ENCODE assay signal across 20 mouse cellular contexts in the genomic region with DNA sequence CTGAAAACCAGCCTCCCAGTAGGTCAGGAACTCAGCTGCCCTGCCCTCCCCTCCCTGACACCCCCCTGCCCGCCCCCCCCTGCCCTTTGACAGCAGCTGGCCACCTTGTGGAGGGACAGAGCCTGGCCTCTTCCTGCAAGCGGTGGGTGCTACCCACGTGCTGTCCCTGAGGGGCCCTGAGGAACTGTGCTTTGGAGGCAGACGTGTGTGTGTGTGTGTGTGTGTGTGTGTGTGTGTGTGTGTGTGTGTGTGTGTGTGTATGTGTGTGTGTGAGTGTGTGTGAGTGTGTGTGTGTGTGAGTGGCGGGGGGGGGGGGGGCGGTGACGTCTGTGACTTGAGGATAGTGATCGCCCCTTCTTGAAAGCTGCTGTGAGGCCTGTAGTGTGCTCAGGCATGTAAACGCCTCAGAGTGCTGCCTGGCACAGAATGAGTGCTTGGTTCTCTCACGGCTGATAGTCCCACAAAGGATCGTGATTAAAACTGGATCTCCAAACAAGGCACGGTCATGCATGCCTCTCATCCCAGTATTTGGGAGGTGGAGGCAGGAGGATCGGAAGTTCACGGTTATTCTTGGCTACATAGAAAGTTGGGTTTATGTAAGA. TPM values are rescaled to one million over a fixed set of nuclear protein-coding genes. Genes with fewer than 3 reads are reported as not detected.
A peak's percentile ranks its signal among the peaks of the same experiment; 100 is the strongest.
DNase-seq lines count a peak whose midpoint lies in the region; ATAC-seq and TF ChIP-seq lines count a peak whose summit lies in the region.
"Had no signal": no experiment of that assay in that cellular context is flagged by ENCODE, and none has a peak within 500 bp of the region (broad histone marks: within the 10 kb centered on the region; RNA-seq: fewer than 3 reads in every experiment).

No protein-coding gene starts in this region.

- WGBS in forebrain, embryonic 13.5 days, result 75% methylated on average over 7 of the region's 14 CpGs
- 82% methylated on average over 11 of the region's 14 CpGs for WGBS in forebrain, embryonic 10.5 days
- WGBS in forebrain, postnatal 0 days, result 59% methylated on average over 11 of the region's 14 CpGs
- 45% methylated on average over 11 of the region's 14 CpGs for WGBS in hindbrain, postnatal 0 days
- 65% methylated on average over 8 of the region's 14 CpGs for WGBS in neural tube, embryonic 14.5 days

- no peak overlapping the region for H3K4me3 ChIP-seq in forebrain, embryonic 13.5 days
- no peak overlapping the region for H3K4me3 ChIP-seq in forebrain, embryonic 10.5 days
- no peak overlapping the region for H3K4me3 ChIP-seq in forebrain, postnatal 0 days (ENCODE audit: low read depth, low read length)
- no peak overlapping the region for H3K4me3 ChIP-seq in hindbrain, postnatal 0 days (ENCODE audit: low read length)
- no peak overlapping the region for H3K4me3 ChIP-seq in neural tube, embryonic 14.5 days (ENCODE audit: low read depth, low read length)
- H3K4me3 ChIP-seq: embryonic facial prominence, embryonic 13.5 days; heart, embryonic 13.5 days; left cerebral cortex, adult 2 months; limb, embryonic 13.5 days had no signal

- no peaks in the 10 kb centered on the region for H3K9me3 ChIP-seq in forebrain, embryonic 13.5 days (replicated peaks)
- no peaks in the 10 kb centered on the region for H3K9me3 ChIP-seq in forebrain, embryonic 10.5 days
- no peaks in the 10 kb centered on the region for H3K9me3 ChIP-seq in forebrain, postnatal 0 days (ENCODE audit: low read length)
- H3K9me3 ChIP-seq in hindbrain, postnatal 0 days (ENCODE audit: low read length), result no peaks in the 10 kb centered on the region
- no peaks in the 10 kb centered on the region for H3K9me3 ChIP-seq in neural tube, embryonic 14.5 days (ENCODE audit: control insufficient read depth, low read length)
- H3K9me3 ChIP-seq: embryonic facial prominence, embryonic 13.5 days; heart, embryonic 13.5 days; limb, embryonic 13.5 days had no signal

- peak overlapping the region; percentile 59 for H3K27ac ChIP-seq in forebrain, embryonic 13.5 days
- no peak overlapping the region for H3K27ac ChIP-seq in forebrain, embryonic 10.5 days
- peak overlapping the region; percentile 78; the same call in 1 of the 2 replicates for H3K27ac ChIP-seq in forebrain, postnatal 0 days (ENCODE audit: low read depth, low read length)
- H3K27ac ChIP-seq in hindbrain, postnatal 0 days, result peak overlapping the region; percentile 78
- H3K27ac ChIP-seq in neural tube, embryonic 14.5 days (ENCODE audit: low read depth, low read length), result peak overlapping the region; percentile 84
- H3K27ac ChIP-seq: embryonic facial prominence, embryonic 13.5 days; heart, embryonic 13.5 days; kidney, postnatal 0 days; left cerebral cortex, adult 2 months; limb, embryonic 13.5 days; liver, embryonic 14.5 days had no signal

- ATAC-seq in forebrain, embryonic 13.5 days, result no peak
- peak; percentile 72 for ATAC-seq in forebrain, postnatal 0 days
- peak; percentile 72 for ATAC-seq in hindbrain, postnatal 0 days
- peak; percentile 68 for ATAC-seq in neural tube, embryonic 14.5 days (ENCODE audit: low read depth)
- no peak for ATAC-seq in frontal cortex, adult (ENCODE audit: low TSS enrichment)

- no peak for TF ChIP-seq CTCF in forebrain, postnatal 0 days (IDR thresholded peaks at IDR 0.05; ENCODE audit: low read depth)
- TF ChIP-seq CTCF in hindbrain, postnatal 0 days (IDR thresholded peaks at IDR 0.05; ENCODE audit: low read depth), result peak; percentile 14; the same call in 1 of the 2 replicates

- H3K9ac ChIP-seq in forebrain, embryonic 13.5 days, result no peak overlapping the region
- no peak overlapping the region for H3K9ac ChIP-seq in forebrain, postnatal 0 days
- H3K9ac ChIP-seq in hindbrain, postnatal 0 days (replicated peaks; ENCODE audit: low read length), result no peak overlapping the region
- H3K9ac ChIP-seq in neural tube, embryonic 14.5 days (replicated peaks; ENCODE audit: low read depth, low read length), result no peak overlapping the region
- H3K9ac ChIP-seq: embryonic facial prominence, embryonic 13.5 days; heart, embryonic 13.5 days; limb, embryonic 13.5 days; liver, embryonic 14.5 days had no signal

- no peaks in the 10 kb centered on the region for H3K4me1 ChIP-seq in forebrain, embryonic 13.5 days
- H3K4me1 ChIP-seq in forebrain, embryonic 10.5 days, result no peaks in the 10 kb centered on the region; the same call in 1 of the 2 replicates
- H3K4me1 ChIP-seq in forebrain, postnatal 0 days (ENCODE audit: insufficient read depth), result no peaks in the 10 kb centered on the region; the same call in 1 of the 2 replicates
- no peaks in the 10 kb centered on the region for H3K4me1 ChIP-seq in hindbrain, postnatal 0 days (ENCODE audit: insufficient read depth, low read length)
- peaks cover 4% of the 10 kb centered on the region; the same call in 1 of the 2 replicates for H3K4me1 ChIP-seq in neural tube, embryonic 14.5 days (ENCODE audit: control insufficient read depth, insufficient read depth, low read length)
- H3K4me1 ChIP-seq: embryonic facial prominence, embryonic 13.5 days; heart, embryonic 13.5 days; limb, embryonic 13.5 days had no signal

- H3K4me2 ChIP-seq in forebrain, embryonic 13.5 days, result no peak overlapping the region
- H3K4me2 ChIP-seq in forebrain, postnatal 0 days (ENCODE audit: low read depth), result no peak overlapping the region
- no peak overlapping the region for H3K4me2 ChIP-seq in hindbrain, postnatal 0 days (ENCODE audit: low read depth, low read length)
- H3K4me2 ChIP-seq in neural tube, embryonic 14.5 days (ENCODE audit: low read depth, low read length), result no peak overlapping the region; the same call in 1 of the 2 replicates
- H3K4me2 ChIP-seq: embryonic facial prominence, embryonic 13.5 days; heart, embryonic 13.5 days; limb, embryonic 13.5 days had no signal

- no peak for DNase-seq in forebrain, embryonic 10.5 days (ENCODE audit: extremely low spot score, low spot score)
- DNase-seq in forebrain, postnatal 0 days, result no peak
- DNase-seq in hindbrain, postnatal 0 days (ENCODE audit: low spot score), result peak; percentile 28
- DNase-seq in testis, postnatal 10 days (ENCODE audit: low spot score), result no peak
- no peak for DNase-seq in thymus, postnatal 10 days (ENCODE audit: low spot score in 2 of 2)
- DNase-seq: adrenal gland, adult 2 months; cerebellum, adult 2 months; heart, postnatal 36 days; kidney, adult 11 months; thymus, postnatal 25 days had no signal

- no peaks in the 10 kb centered on the region for H3K36me3 ChIP-seq in forebrain, embryonic 13.5 days (ENCODE audit: poor library complexity, severe bottlenecking)
- H3K36me3 ChIP-seq in forebrain, embryonic 10.5 days (replicated peaks), result no peaks in the 10 kb centered on the region
- no peaks in the 10 kb centered on the region for H3K36me3 ChIP-seq in forebrain, postnatal 0 days (ENCODE audit: insufficient read depth)
- H3K36me3 ChIP-seq in hindbrain, postnatal 0 days (ENCODE audit: insufficient read depth, low read length), result no peaks in the 10 kb centered on the region
- H3K36me3 ChIP-seq in neural tube, embryonic 14.5 days (ENCODE audit: control insufficient read depth, insufficient read depth, low read length), result no peaks in the 10 kb centered on the region
- H3K36me3 ChIP-seq: embryonic facial prominence, embryonic 13.5 days; heart, embryonic 13.5 days; limb, embryonic 13.5 days had no signal

- H3K27me3 ChIP-seq in forebrain, embryonic 13.5 days, result no peaks in the 10 kb centered on the region
- H3K27me3 ChIP-seq in forebrain, embryonic 10.5 days (ENCODE audit: poor library complexity, severe bottlenecking), result no peaks in the 10 kb centered on the region
- no peaks in the 10 kb centered on the region for H3K27me3 ChIP-seq in forebrain, postnatal 0 days (ENCODE audit: insufficient read depth, low read length)
- no peaks in the 10 kb centered on the region for H3K27me3 ChIP-seq in hindbrain, postnatal 0 days (ENCODE audit: insufficient read depth, low read length)
- H3K27me3 ChIP-seq in neural tube, embryonic 14.5 days (ENCODE audit: control insufficient read depth, insufficient read depth, low read length), result no peaks in the 10 kb centered on the region
- H3K27me3 ChIP-seq: embryonic facial prominence, embryonic 13.5 days; limb, embryonic 13.5 days had no signal

RNA-seq across cellular contexts. Expression of a gene that starts 10.5 kb away (rescaled TPM):
- 176 and 192 TPM in 2 replicates for polyA plus RNA-seq in forebrain, embryonic 13.5 days (2015; fragmentation: Nextera tagmentation; extraction: Ambion mirVana)
- polyA plus RNA-seq in forebrain, embryonic 10.5 days (2016; fragmentation: Nextera tagmentation; extraction: Ambion mirVana), result 279 and 281 TPM in 2 replicates
- total RNA-seq in forebrain, postnatal 0 days (2014; rRNA removed), result 160 and 184 TPM in 2 replicates
- polyA plus RNA-seq in forebrain, postnatal 0 days (2015; fragmentation: Nextera tagmentation; extraction: Ambion mirVana), result 181 and 212 TPM in 2 replicates
- 232 and 241 TPM in 2 replicates for total RNA-seq in hindbrain, postnatal 0 days (2014; rRNA removed)
- polyA plus RNA-seq in hindbrain, postnatal 0 days (2015; fragmentation: Nextera tagmentation; extraction: Ambion mirVana), result 216 and 218 TPM in 2 replicates
- polyA plus RNA-seq in neural tube, embryonic 14.5 days (2014; fragmentation: Nextera tagmentation; extraction: Ambion mirVana), result 190 and 208 TPM in 2 replicates

RNA-seq across cellular contexts. Expression of a gene that starts 32.1 kb away (rescaled TPM):
- polyA plus RNA-seq in forebrain, embryonic 13.5 days (2015; fragmentation: Nextera tagmentation; extraction: Ambion mirVana), result 62.4 and 64.2 TPM in 2 replicates
- polyA plus RNA-seq in forebrain, embryonic 10.5 days (2016; fragmentation: Nextera tagmentation; extraction: Ambion mirVana), result 24.6 and 26.7 TPM in 2 replicates
- total RNA-seq in forebrain, postnatal 0 days (2014; rRNA removed), result 224 and 230 TPM in 2 replicates
- polyA plus RNA-seq in forebrain, postnatal 0 days (2015; fragmentation: Nextera tagmentation; extraction: Ambion mirVana), result 152 TPM in 2 replicates
- 288 and 303 TPM in 2 replicates for total RNA-seq in hindbrain, postnatal 0 days (2014; rRNA removed)
- 143 and 144 TPM in 2 replicates for polyA plus RNA-seq in hindbrain, postnatal 0 days (2015; fragmentation: Nextera tagmentation; extraction: Ambion mirVana)
- polyA plus RNA-seq in neural tube, embryonic 14.5 days (2014; fragmentation: Nextera tagmentation; extraction: Ambion mirVana), result 49.0 and 67.6 TPM in 2 replicates

RNA-seq across cellular contexts. Expression of a gene that starts 43.8 kb away (rescaled TPM):
- polyA plus RNA-seq in forebrain, embryonic 13.5 days (2015; fragmentation: Nextera tagmentation; extraction: Ambion mirVana), result 0.59 and 0.77 TPM in 2 replicates
- polyA plus RNA-seq in forebrain, embryonic 10.5 days (2016; fragmentation: Nextera tagmentation; extraction: Ambion mirVana), result 0.25 and 0.39 TPM in 2 replicates
- 2.3 and 4.0 TPM in 2 replicates for total RNA-seq in forebrain, postnatal 0 days (2014; rRNA removed)
- polyA plus RNA-seq in forebrain, postnatal 0 days (2015; fragmentation: Nextera tagmentation; extraction: Ambion mirVana), result 2.6 and 4.2 TPM in 2 replicates
- 4.1 and 6.0 TPM in 2 replicates for total RNA-seq in hindbrain, postnatal 0 days (2014; rRNA removed)
- polyA plus RNA-seq in hindbrain, postnatal 0 days (2015; fragmentation: Nextera tagmentation; extraction: Ambion mirVana), result 5.1 and 5.3 TPM in 2 replicates
- polyA plus RNA-seq in neural tube, embryonic 14.5 days (2014; fragmentation: Nextera tagmentation; extraction: Ambion mirVana), result 3.7 and 4.3 TPM in 2 replicates
- total RNA-seq: gastrocnemius, adult 18-20 months had no signal

RNA-seq across cellular contexts. Expression of a gene that starts 43.8 kb away (rescaled TPM):
- polyA plus RNA-seq in forebrain, embryonic 13.5 days (2015; fragmentation: Nextera tagmentation; extraction: Ambion mirVana), result 2.5 and 3.0 TPM in 2 replicates
- 0.23 and 0.47 TPM in 2 replicates for polyA plus RNA-seq in forebrain, embryonic 10.5 days (2016; fragmentation: Nextera tagmentation; extraction: Ambion mirVana)
- total RNA-seq in forebrain, postnatal 0 days (2014; rRNA removed), result 17.8 and 18.2 TPM in 2 replicates
- 10.8 and 13.8 TPM in 2 replicates for polyA plus RNA-seq in forebrain, postnatal 0 days (2015; fragmentation: Nextera tagmentation; extraction: Ambion mirVana)
- total RNA-seq in hindbrain, postnatal 0 days (2014; rRNA removed), result 25.4 and 45.8 TPM in 2 replicates
- polyA plus RNA-seq in hindbrain, postnatal 0 days (2015; fragmentation: Nextera tagmentation; extraction: Ambion mirVana), result 13.4 and 14.7 TPM in 2 replicates
- polyA plus RNA-seq in neural tube, embryonic 14.5 days (2014; fragmentation: Nextera tagmentation; extraction: Ambion mirVana), result 12.8 and 14.8 TPM in 2 replicates
- total RNA-seq: heart, postnatal 36 days had no signal

Comparison
In these comparisons a context has a peak if more than half of its experiments do, and no peak if none do; other contexts are left out.
1. ATAC-seq: peak in forebrain, postnatal 0 days (single experiment), hindbrain, postnatal 0 days (single experiment) and neural tube, embryonic 14.5 days (single experiment); none in forebrain, embryonic 13.5 days (single experiment) and frontal cortex, adult (single experiment).